Mouse (Mus musculus) gastrocnemius, postnatal 14 days (tissue): ENCODE measurements around the gene Rara. TPM values are rescaled to one million over a fixed set of nuclear protein-coding genes. Genes with fewer than 3 reads are reported as not detected.
"Not testable (repeated sequence)": the region's sequence is repeated elsewhere in the genome, so short reads cannot be mapped to it uniquely, and the experiment has no call there.

Source experiments
- DNase-seq: peaks from one replicate; pipeline ENCODE4 v3.0.0; 2021; ENCODE audit warnings: mixed read lengths
- intact Hi-C: fragments of 180-260 bp; cut with DNase I; formaldehyde crosslinking; loops from one replicate; pipeline ENCODE4 v1.15.1; 2025; ENCODE audit warnings: low total_unique reads
- long read RNA-seq, 2 experiments: library from polyadenylated mRNA; stranded (forward); transcript quantifications; one replicate each; pipeline ENCODE4 v2.0.0; 2021
- total RNA-seq, 2 experiments: library from RNA; stranded (reverse); gene quantifications; 2 replicates each; pipeline ENCODE4 v1.2.3; 2021

Gene Rara
- 10 to 100 TPM; 13.7 to 19.7 TPM for total RNA-seq
- long read RNA-seq, experiment 1, partial matches to known transcripts: 4 of 11 reads
- long read RNA-seq, experiment 1, other reads (novel, unspliced or antisense): 2 of 11 reads
- long read RNA-seq, experiment 2, partial matches to known transcripts: 4 of 6 reads
- long read RNA-seq, experiment 2, other reads (novel, unspliced or antisense): 0 of 6 reads

GRCm38 (mm10) chr11:98927438-98928076 is at the start of gene Rara:
Gene Rara (plus strand): TSS chr11:98927818.
- DNase-seq: no peak
- intact Hi-C loops: loop anchor here (2.0 kb wide), 1 partner anchor 43 kb away; no protein-coding TSS in a partner anchor

GRCm38 (mm10) chr11:98887703-98888102 is 39.9 kb upstream of the Rara start:
- intact Hi-C loops: no loop called here
- DNase-seq: no peak

GRCm38 (mm10) chr11:98889077-98889476 is 38.5 kb upstream of the Rara start:
- intact Hi-C loops: no loop called here
- no peak for DNase-seq

- intact Hi-C loops: no loop called here
- no peak for DNase-seq
Measured at GRCm38 (mm10) chr11:98889977-98890376, 37.6 kb upstream of the Rara start.

GRCm38 (mm10) chr11:98892426-98892825 is 35.2 kb upstream of the Rara start:
- intact Hi-C loops: no loop called here
- DNase-seq: no peak

GRCm38 (mm10) chr11:98900529-98901125 is 27.0 kb upstream of the Rara start:
- DNase-seq: no peak
- intact Hi-C loops: loop anchor here (10.0 kb wide), 1 partner anchor 196 kb away; the partner anchor contains the start of gene Csf3

- DNase-seq: no peak
- intact Hi-C loops: loop anchor here (10.0 kb wide), 1 partner anchor 198 kb away; the partner anchor contains the start of gene Csf3
Measured at GRCm38 (mm10) chr11:98902621-98903245, 24.9 kb upstream of the Rara start.

GRCm38 (mm10) chr11:98904577-98904976 is 23.0 kb upstream of the Rara start:
- no peak for DNase-seq
- intact Hi-C loops: loop anchor here (10.0 kb wide), 1 partner anchor 200 kb away; the partner anchor contains the start of gene Csf3

GRCm38 (mm10) chr11:98905033-98905432 is 22.6 kb upstream of the Rara start:
- intact Hi-C loops: loop anchor here (10.0 kb wide), 1 partner anchor 200 kb away; the partner anchor contains the start of gene Csf3
- no peak for DNase-seq

- intact Hi-C loops: loop anchor here (10.0 kb wide), 1 partner anchor 201 kb away; the partner anchor contains the start of gene Csf3
- DNase-seq: no peak
Measured at GRCm38 (mm10) chr11:98905583-98905982, 22.0 kb upstream of the Rara start.

- no peak for DNase-seq
- intact Hi-C loops: loop anchor here (10.0 kb wide), 1 partner anchor 202 kb away; the partner anchor contains the start of gene Csf3
Measured at GRCm38 (mm10) chr11:98907063-98907436, 20.6 kb upstream of the Rara start.

- intact Hi-C loops: loop anchor here (2.0 to 10.0 kb wide), 2 partner anchors 47 to 203 kb away; partner anchors contain the start of gene Csf3
- peak; percentile 98 for DNase-seq
Measured at GRCm38 (mm10) chr11:98907437-98908173, 20.0 kb upstream of the Rara start, which contains the start of gene Cdc6. Gene Cdc6 (plus strand): TSS chr11:98907801.

GRCm38 (mm10) chr11:98909654-98910053 is 18.0 kb upstream of the Rara start:
- DNase-seq: peak; percentile 68
- intact Hi-C loops: loop anchor here (2.0 to 10.0 kb wide), 3 partner anchors 49 to 215 kb away; partner anchors contain the start of gene Csf3

GRCm38 (mm10) chr11:98910415-98910814 is 17.2 kb upstream of the Rara start:
- DNase-seq: peak; percentile 43
- intact Hi-C loops: loop anchor here (10.0 kb wide), 1 partner anchor 214 kb away; no protein-coding TSS in a partner anchor

GRCm38 (mm10) chr11:98911498-98911897 is 16.1 kb upstream of the Rara start:
- intact Hi-C loops: loop anchor here (10.0 kb wide), 1 partner anchor 213 kb away; no protein-coding TSS in a partner anchor
- no peak for DNase-seq

- DNase-seq: no peak
- intact Hi-C loops: loop anchor here (10.0 kb wide), 1 partner anchor 211 kb away; no protein-coding TSS in a partner anchor
Measured at GRCm38 (mm10) chr11:98914196-98914595, 13.4 kb upstream of the Rara start.

GRCm38 (mm10) chr11:98916376-98916775 is 11.2 kb upstream of the Rara start:
- intact Hi-C loops: loop anchor here (10.0 kb wide), 1 partner anchor 208 kb away; no protein-coding TSS in a partner anchor

GRCm38 (mm10) chr11:98917428-98918005 is 10.1 kb upstream of the Rara start:
- no peak for DNase-seq
- intact Hi-C loops: loop anchor here (10.0 kb wide), 1 partner anchor 207 kb away; no protein-coding TSS in a partner anchor

More at GRCm38 (mm10) chr11:98916376-98916775, 11.2 kb upstream of the Rara start:
- not testable (repeated sequence) for DNase-seq
